Mouse (Mus musculus) mature B cell (primary cell): ENCODE data around the gene Abca7.
"Not testable (repeated sequence)": the region's sequence is repeated elsewhere in the genome, so short reads cannot be mapped to it uniquely, and the experiment has no call there.

Experiments used
- in situ Hi-C: fragments of 300-500 bp; cut with MboI; formaldehyde crosslinking; loops from 2 replicates; pipeline ENCODE4 v1.14.3; 2019

Abca7 gene

DNA sequence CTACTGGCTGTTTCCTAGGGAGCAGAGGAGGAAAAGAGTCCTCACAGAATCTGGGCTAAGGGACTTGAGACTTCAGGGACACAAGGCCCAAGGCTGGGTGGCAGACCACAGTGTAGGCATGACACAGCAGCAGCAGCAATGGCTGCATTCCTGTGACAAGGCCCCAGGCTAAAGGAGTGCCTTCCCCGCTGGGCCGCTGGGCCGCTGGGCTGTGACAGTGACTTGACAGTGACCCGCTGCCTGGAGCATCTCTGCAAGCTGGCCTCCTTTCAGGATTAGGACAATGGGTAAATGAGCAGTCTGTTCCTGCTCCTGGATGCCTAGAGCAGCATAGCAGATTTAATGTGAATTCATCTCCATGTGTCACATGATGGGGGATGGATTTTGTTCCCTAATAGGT is 47.8 kb downstream of the Abca7 start:
- in situ Hi-C loops = no loop called here

DNA sequence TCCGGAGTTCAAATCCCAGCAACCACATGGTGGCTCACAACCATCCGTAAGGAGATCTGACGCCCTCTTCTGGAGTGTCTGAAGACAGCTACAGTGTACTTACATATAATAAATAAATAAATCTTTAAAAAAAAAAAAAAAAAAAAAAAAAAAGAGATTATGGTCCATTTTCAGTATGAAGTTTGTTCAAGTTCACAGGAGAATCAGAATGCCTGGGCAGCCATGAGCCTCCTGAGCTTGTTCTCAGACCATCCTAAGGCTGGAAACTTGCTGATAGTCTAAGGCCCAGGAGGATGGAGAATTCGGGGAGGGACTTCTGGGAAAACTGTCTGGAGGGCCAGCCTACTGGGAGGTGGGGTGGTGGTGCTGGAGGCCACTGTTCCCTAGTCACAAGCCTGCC is 49.1 kb downstream of the Abca7 start:
- in situ Hi-C loops = not testable (repeated sequence)

DNA sequence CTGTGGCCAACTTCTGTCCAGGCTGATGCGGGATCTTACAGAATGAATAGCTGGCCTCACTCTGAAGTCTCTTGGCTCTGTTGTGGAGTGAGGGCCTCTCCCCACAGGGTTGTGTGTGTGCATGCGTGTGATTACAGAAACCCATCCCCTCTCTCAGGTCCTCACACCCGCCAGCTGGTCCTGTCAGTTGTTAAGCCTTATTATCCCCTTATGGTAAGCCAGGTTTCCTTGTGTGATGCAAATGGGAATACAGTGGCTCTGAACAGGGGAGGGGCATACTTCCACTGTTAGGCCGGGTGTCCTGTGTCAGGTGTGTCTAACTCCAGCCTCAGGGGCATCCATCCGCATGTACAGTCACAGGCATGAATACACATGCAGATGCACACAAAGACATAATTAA is 49.5 kb downstream of the Abca7 start:
- in situ Hi-C loops = no loop called here

DNA sequence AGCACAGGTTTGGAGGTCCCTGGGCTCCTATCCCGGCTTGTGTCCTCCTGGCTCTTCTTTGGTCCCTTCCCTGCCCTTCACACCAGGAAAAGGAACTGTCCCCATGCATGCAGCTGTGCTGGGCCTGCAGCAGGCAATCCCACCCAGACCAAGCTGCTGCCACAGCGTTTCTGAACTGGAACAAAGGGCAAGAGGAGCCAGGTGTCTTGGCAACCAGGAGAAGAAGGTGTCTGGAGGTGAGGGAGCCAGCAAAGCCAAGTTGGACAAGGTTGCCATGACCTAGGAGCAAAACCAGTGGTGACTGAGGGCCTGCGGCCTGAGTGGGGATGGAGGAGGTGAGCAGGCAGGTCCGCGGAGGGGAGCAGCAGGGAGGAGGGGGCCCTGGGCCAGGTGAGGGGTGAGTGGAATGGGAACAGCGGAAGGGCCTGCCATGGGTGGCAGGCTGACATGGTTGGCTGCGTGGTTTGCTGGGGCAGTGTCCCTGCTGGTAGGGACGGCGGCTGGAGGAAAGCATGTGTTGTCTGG is 50.8 kb downstream of the Abca7 start, which contains the start of gene Gpx4:
Gpx4 (plus strand) TSS at position 126 of the 525 bp plus-strand sequence.
- in situ Hi-C loops = no loop called here

DNA sequence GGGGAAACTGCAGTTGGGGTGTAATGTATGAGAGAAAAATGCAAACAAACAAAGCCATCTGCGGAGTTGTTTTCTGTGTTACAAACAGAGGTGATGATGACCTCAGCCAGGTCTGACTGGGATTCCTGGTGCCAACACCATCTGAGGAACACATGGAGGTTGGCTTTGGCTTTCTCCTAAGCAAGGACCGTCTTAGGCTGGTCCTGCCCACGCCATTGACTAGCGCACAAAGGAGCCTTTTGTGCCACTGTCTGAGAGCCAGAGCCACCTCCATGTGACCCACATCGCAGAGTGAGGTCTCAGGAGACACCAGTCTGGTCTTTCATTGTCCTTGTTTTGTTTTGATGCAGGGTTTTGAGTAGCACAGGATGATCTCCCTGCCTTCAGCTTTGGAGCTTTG is 52.1 kb downstream of the Abca7 start:
- in situ Hi-C loops = no loop called here

DNA sequence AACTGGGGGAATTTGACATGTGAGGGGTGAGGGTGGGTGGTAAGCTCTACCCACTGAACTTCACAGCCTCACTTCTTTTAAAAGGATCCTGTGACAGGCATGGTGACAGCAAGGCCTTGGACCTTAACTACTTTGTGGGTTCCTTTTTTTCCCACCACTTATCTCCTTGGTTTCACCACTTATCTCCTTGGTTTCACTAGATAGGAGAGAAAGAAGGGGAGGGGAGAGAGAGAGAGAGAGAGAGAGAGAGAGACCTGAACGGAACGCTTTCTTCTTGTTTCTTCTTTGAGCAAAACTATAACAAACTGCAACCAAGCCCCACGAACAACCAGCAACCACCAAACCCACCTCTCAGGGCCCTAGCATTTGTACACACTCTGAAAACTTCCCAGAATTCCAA is 52.5 kb downstream of the Abca7 start:
- in situ Hi-C loops = no loop called here

DNA sequence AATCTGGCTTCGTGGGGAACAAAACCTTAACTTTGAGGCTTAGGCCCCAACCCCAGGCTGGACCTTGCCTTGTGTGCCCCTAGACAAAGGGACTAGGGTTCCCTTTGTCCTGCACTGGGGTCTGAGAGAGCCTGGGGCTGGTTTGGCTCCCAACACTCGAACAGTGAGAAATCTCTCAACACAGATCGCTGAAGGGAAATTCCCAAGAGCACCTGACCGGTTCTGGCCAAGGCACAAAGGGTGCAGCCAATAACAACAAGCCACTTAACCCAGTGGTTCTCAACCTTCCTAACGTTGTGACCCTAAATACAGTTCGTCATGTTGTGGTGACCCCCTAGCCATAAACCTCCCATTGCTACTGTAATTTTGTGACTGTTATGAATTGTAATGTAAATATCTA is 54.0 kb downstream of the Abca7 start:
- in situ Hi-C loops = no loop called here

DNA sequence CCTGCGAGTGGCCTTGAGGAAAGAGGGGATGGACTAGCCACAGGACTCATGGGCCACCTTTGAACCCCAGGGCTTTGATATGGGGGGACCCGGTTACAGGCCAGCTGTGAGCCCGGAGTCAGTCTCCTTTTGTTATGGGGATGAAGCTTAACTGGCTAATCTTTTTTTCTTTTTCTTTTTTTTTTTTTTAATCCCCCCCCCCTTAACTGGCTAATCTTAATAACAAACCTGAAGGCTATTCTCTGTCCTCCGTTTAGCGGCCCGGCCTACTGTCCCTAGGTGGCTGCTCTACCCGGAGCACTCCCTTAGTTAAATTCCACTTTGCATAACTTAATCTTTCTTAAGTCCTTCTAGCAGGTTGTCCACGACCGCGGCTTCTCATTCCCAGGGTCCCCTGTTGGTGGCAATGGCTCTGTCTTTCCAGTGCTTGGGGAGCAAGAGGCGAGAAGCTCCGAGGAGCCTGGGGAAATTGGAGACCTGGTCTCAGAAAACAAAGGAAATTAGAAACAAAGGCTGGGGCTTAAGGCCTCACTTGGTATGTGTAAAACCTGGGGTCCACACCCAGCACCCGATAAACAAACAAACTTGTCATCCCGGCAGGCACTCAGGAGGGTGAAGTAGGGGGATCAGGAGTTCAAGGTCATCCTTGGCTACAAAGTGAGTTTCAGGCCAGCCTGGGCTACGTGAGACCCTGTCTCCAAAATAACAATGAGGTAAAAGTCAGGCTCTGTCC is 54.8 kb downstream of the Abca7 start:
- in situ Hi-C loops = no loop called here

DNA sequence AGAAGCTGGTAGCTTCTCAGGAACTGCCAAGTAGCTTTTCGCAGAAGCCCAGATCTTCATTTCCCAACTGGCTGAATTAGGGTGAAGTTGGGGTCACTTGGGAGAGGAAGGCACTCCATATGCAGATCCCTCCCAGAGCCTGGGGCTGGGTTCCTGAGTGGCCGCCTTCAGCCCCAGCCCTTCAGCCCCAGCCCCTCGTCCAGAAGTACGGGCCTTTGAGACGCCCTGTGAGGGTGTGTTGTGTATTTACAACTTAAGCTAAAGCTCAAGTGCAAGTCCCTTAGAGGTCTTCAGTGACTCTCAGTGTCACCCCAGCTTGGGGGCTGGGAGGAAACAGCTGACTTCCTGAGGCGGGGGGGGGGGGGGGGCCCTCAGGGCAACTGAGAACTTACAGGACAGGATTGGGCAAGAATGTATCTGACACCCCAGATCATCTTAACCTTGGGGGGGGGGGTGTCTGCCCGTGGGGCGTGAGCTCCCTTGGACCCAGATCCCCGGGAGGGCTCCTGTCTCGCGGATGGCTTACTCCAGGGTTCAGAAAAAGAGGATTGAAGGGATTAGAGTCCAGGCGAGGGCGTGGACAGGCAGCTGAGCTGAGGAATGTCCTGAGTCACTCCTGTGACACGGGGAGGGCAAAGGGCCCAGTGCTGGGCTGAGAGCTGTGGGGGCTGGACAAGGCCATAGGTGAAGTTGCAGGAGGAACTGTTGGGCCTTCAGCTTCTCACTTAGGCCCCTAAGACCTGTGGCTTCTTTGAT is 55.5 kb downstream of the Abca7 start:
- in situ Hi-C loops = no loop called here

DNA sequence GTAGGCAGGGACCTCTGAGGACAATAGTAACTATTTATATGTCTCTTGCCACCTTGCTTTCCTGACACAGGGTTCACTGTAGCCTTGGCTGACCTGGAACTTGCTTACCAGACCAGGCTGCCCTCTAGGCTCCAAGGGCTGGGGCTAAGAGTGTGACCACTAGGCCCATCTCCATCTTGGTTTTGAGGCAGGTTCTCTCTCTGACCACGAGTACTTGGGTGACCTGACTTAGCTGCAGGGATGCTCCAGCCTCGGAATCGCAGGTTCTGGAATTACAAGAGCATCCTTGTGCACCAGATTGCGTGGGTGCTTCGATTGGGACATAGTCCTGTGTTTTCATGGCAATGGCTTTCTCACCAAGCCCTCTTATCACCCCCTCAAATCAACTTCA is 56.1 kb downstream of the Abca7 start:
- in situ Hi-C loops = no loop called here

DNA sequence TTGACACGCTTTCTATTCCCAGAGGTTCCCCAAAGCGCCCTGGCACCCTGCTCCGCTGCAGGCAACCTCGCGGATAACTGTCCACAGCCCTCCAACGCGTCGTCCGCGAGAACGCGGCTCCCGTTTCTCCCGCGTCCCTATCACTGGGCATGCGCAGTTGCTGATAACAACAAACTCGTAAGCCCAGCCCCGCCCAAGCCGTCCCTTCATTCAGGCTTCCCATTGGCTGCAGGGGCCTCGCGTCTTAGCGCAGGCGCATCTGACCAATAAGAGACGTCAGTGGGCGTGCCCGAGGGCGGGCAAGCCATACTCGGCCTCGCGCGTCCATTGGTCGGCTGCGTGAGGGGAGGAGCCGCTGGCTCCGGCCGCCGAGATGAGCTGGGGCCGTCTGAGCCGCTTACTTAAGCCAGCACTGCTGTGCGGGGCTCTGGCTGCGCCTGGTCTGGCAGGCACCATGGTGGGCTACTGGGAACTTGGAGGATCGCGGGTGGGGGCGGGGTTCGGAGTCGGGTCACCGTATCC is 57.0 kb downstream of the Abca7 start:
- in situ Hi-C loops = no loop called here

DNA sequence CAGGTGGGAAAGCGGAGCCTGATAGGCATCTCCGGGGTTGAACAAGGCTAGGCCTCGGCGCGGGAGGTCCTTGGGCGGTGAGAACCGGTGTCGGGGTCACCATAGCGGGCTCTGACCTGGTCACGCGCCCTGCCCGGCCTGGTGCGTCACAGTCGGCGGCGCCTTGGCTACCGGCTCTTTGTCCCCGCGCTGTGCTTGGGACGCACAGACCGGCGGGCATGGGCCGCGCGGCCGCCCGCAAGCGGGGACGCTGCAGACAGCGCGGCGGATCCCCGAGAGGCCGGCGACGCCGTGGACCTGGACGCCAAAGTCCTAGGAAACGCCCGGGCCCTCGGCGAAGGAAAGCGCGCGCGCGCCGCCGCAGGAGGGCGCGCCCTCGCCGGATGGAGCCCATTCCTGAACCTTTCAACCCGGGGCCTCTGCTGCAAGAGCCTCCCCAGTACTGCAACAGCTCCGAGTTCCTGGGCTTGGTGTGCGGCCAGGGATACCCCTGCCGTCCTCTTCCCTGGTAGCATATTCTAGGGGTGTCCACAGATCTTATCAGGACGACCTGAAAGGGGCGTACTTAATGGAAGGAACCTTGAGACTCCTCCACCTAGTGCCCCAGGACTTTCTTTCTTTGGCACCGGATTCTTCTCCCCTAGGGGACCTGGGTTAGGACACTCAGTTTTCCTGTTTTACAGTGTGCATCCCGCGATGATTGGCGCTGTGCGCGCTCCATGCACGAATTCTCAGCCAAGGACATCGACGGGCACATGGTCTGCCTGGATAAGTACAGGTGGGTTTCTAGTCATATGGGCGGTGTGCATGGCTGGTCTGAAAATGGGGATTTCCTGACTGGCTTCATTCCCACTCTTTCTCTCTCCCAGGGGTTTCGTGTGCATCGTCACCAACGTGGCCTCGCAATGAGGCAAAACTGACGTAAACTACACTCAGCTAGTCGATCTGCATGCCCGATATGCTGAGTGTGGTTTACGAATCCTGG is 57.8 kb downstream of the Abca7 start:
- in situ Hi-C loops = no loop called here

DNA sequence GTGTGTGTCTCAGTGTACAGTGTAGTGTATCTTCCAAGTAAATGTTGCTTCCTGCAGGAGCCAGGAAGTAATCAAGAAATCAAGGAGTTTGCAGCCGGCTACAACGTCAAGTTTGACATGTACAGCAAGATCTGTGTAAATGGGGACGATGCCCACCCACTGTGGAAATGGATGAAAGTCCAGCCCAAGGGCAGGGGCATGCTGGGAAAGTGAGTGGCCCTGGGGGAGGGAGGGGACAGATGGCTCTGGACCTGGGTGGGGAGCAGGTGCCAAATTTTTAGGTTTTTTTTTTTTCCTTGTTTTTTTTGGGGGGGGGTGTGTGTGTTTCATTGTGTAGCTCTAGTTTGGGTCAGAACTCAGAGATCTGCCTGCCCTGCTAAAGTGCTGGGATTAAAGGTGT is 58.6 kb downstream of the Abca7 start:
- in situ Hi-C loops = not testable (repeated sequence)

DNA sequence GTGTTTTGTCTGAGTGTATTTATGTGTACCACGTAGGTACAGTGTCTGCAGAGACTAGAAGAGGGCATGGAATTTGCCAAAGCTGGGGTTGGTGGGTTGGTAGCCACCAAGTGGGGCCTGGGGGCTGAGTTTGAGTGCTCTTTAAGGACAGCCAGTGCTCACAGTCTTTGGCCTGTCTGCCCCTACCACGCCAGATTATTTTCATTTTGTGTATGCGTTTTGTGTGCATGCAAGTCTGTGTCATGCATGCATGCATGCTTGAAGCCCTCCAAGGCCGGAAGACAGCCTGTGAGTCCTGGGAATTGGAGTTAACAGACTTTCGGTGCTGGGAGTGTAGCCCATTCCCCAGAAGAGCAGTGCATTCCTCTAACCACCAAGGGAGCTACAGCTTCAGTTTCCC is 59.1 kb downstream of the Abca7 start:
- in situ Hi-C loops = no loop called here

DNA sequence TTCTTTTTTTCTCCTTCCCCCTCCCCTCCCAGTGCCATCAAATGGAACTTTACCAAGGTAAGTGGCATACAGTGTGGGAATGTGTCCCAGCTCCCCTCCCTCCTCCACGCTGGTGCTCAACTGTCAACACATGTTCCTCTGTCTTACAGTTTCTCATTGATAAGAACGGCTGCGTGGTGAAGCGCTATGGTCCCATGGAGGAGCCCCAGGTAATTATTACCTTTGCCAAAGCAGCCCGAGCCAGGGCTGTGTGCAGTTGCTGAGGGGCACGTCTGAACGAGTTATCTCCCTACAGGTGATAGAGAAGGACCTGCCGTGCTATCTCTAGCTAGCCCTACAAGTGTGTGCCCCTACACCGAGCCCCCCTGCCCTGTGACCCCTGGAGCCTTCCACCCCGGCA is 59.6 kb downstream of the Abca7 start:
- in situ Hi-C loops = no loop called here

DNA sequence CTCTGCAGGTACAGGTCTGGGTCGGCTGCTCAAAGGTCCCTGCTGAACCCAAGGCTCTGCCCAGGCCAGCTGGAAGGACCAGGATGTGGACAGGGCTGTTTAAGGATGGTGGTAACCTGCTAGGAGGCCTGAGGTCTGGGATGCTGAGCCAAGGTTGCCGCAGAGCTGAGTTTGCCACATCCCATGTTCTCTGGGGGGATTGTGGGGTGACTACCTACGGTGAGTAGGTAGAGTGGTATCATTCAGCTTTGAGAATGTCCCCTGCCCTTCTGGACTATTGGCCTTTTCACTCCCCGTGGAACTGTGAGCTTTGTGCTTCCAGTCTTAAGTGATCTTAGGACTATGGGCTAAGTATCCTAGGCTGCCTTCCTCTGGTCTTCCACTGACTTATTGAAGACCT is 60.2 kb downstream of the Abca7 start:
- in situ Hi-C loops = no loop called here

DNA sequence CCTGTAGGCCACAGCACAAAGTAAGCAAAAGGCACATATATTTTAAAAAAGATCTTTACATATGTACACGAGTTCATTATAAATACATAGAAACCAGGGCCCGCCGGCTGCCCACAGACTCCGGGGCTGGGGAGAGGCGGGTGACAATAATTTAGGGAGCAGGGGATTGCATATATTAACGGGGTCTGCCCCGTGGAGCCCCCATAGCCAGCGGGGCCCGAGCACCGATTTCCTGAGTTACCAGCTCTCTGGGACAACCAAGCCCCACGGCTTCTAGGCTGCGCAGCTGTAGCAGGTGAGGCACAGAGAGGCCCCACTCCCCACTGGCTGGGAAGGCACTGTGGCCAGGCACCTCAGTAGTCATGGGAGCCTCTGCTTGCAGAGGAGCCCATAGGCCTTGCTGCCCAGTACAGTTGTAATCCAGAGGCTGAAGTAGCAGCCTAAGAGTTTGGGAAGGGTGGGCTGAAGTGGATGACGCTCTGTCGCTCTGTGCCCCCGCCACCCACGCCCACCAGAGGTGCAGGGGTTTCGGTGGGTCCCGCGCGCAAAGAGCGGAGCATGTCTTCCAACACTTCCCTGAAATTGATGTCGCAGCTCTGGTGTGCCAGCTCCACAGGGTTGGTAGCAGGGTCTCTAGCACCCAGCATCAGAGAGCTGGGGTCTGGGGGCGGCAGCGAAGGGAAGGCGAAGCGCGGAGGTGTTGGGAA is 60.8 kb downstream of the Abca7 start:
- in situ Hi-C loops = no loop called here

DNA sequence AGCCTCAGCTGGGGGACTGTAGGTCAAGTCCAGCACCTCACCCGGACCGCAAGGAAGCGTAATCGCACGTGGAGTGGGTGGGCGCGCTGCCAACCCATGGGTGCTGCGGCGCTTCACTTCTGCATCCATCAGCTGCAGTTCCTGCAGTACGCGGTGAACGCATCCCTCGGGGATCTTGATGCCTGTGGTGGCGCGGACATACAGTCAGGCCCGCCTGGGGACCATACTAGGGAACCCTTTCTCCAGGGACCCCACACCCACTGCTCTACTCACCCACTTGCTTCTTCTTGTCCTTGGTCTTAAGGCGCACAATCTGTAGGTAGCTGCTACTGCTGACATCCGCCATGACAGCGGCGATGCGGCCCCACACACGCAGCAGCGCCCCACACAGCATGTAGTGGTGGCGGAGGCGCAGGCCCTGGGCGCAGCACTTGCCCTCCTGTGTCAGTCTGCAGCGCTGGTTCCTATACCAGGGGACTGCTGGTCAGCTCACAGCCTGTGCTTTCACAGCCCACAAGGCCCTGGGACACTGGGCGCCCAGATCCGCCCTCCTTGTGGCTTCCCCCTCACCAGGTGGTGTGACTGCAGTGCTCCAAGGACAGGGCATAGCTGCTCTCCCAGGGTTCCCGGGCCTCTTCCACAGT is 61.5 kb downstream of the Abca7 start:
- in situ Hi-C loops = no loop called here

DNA sequence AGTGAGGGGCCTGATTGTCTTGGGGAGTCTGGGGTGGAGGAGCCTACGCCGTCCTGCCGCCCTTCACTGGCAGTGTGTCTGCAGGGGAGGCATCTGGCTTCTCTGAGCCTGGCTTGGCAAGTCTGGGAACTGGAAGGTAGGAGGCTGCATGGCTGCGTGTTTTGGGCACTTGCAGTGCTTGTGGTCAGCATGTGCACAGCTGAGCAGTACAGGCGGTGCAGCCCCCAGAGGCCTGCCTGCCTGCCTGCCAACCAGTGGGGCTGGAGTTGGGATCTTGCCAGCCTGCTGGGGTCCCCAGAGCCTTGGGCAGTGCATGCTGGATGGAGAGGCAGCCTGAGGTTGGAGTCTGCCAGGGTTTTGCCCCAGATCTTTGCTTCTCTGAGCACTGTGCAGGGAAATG is 66.8 kb downstream of the Abca7 start:
- in situ Hi-C loops = no loop called here

DNA sequence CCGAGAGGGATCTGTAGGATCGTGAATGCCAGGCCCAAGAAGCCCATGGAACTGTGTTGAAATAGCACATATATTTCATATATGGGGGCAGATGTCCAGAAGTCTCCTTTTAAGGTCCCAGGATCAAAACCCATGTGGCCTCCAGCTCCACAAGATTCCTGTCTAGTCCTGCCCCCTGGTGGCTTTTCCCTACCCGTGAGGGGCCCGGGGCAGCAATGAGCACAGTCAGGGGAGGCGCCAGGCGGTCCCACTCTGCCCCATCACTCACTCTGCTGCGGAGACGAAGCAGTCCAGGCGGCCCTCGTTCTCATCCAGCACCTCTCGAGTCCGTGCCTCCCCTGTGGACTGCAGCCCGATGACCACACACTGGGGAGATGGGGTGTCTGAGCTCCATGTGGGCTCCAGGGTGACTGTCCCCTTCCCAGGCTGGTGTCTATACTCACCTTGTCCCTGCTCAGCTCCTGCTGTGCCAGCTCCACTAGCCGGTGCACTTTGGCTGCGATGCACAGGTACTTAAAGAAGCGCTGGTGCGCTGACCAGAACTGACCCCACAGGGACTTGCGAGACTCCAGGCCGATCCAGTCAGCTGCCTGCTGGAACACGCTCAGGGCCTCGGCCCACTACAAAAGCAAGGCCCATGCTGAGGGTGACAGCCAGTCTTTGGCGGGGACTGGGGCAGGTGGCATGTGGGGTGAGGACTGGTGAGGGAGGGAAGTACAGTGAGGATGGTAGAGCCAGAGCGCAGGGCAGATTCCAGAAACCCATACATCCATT is 67.8 kb downstream of the Abca7 start:
- in situ Hi-C loops = no loop called here
